Mouse (Mus musculus): ENCODE data around the gene Fis1. TPM values are rescaled to one million over a fixed set of nuclear protein-coding genes. Genes with fewer than 3 reads are reported as not detected.

The Fis1 gene
- 100 to 1,000 TPM; 159 to 173 TPM for total RNA-seq (2023)

GRCm38 (mm10) chr5:136953015-136953414 lies at the start of gene Fis1:
Gene Fis1, plus strand, starts transcription at chr5:136953275.

GRCm38 (mm10) chr5:136907991-136908857 lies 44.9 kb upstream of the Fis1 start, which contains the start of gene Ift22:
Gene Ift22, plus strand, starts transcription at chr5:136908150.

GRCm38 (mm10) chr5:136966331-136966730 lies 13.3 kb downstream of the Fis1 start, which contains the start of gene Cldn15:
Gene Cldn15, plus strand, starts transcription at chr5:136966616.

GRCm38 (mm10) chr5:136986695-136987137 lies 33.6 kb downstream of the Fis1 start, which contains the start of gene Plod3:
Gene Plod3, plus strand, starts transcription at chr5:136987019.

DNA sequence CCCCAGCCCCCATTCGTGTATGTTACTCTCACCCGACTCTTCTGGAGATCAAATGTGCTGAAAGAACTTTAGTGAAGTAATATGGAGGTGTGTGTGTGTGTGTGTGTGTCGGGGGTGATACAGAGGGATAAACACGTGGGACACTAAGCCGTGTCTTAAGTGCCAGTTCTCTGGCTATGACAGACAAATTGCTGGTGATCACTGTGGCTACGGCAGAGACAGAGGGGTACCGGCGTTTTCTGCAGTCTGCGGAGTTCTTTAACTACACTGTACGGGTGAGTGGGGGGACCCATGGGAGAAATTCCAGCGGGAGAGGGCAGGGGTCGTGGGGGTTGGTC lies 34.8 kb downstream of the Fis1 start, which contains the start of gene Znhit1:
Znhit1 (minus strand) TSS at position 88 of the 338 bp plus-strand sequence.

Other genes starting within 250 kb of the Fis1 start
- not detected for gene Col26a1, start 70.1 kb upstream of the Fis1 start, total RNA-seq (2023)
- gene Ift22, start 45.1 kb upstream of the Fis1 start, total RNA-seq (2023): 10 to 100 TPM; 18.2 to 33.8 TPM
- under 1 TPM; 0.64 to 0.68 TPM for gene Cldn15, start 13.3 kb downstream of the Fis1 start, total RNA-seq (2023)
- gene Plod3, start 33.7 kb downstream of the Fis1 start, total RNA-seq (2023): 10 to 100 TPM; 28.1 to 28.6 TPM
- gene Znhit1, start 34.7 kb downstream of the Fis1 start, total RNA-seq (2023): 10 to 100 TPM; 24.4 to 30.5 TPM
- under 1 TPM; 0.42 to 0.73 TPM for gene Vgf, start 73.1 kb downstream of the Fis1 start, total RNA-seq (2023)
- gene Ap1s1, start 92.9 kb downstream of the Fis1 start, total RNA-seq (2023): 10 to 100 TPM; 19.3 to 19.6 TPM
- gene Serpine1, start 119.0 kb downstream of the Fis1 start, total RNA-seq (2023): not detected
- 10 to 100 TPM; 71.9 to 92.3 TPM for gene Trim56, start 162.9 kb downstream of the Fis1 start, total RNA-seq (2023)
- not detected for gene Muc3, start 196.0 kb downstream of the Fis1 start, total RNA-seq (2023)